Mouse (Mus musculus) liver, adult 2 months (tissue): Measurements from ENCODE around the gene Ccl5. TPM values are rescaled to one million over a fixed set of nuclear protein-coding genes. Genes with fewer than 3 reads are reported as not detected.

Source experiments
- DNase-seq: peaks from one replicate; pipeline ENCODE4 v3.0.0-alpha.2; 2011; ENCODE audit warnings: low read depth, low spot score; ENCODE audit errors: extremely low read depth
- H3K27ac ChIP-seq: fragments of 200-500 bp; replicated peaks from 2 replicates; pipeline ENCODE4 v1.5.1; 2012; ENCODE audit warnings: low read depth, mild to moderate bottlenecking, control low read depth, inconsistent platforms, low read length; ENCODE audit not compliant: insufficient read depth
- H3K27me3 ChIP-seq: fragments of 200-500 bp; 2 replicates; pipeline ENCODE4 v1.6.1; 2012; ENCODE audit warnings: mild to moderate bottlenecking, moderate library complexity, low read length, inconsistent platforms; ENCODE audit not compliant: control insufficient read depth, insufficient read depth
- H3K36me3 ChIP-seq: fragments of 200-500 bp; 2 replicates; pipeline ENCODE4 v1.6.1; 2012; ENCODE audit warnings: low read length, inconsistent platforms; ENCODE audit not compliant: control insufficient read depth, insufficient read depth
- H3K4me1 ChIP-seq: fragments of 200-500 bp; 2 replicates; pipeline ENCODE4 v1.6.1; 2011; ENCODE audit warnings: low read length; ENCODE audit not compliant: control insufficient read depth, insufficient read depth
- H3K4me3 ChIP-seq: fragments of 200-500 bp; 2 replicates; pipeline ENCODE4 v1.5.1; 2011; ENCODE audit warnings: low read depth, mild to moderate bottlenecking, control low read depth, low read length, moderate library complexity; ENCODE audit not compliant: insufficient read depth
- H3K79me2 ChIP-seq: fragments of 200-500 bp; 2 replicates; pipeline ENCODE4 v1.6.1; 2012; ENCODE audit warnings: inconsistent platforms, mild to moderate bottlenecking, low read length, moderate library complexity; ENCODE audit not compliant: control insufficient read depth, insufficient read depth
- H3K9ac ChIP-seq: fragments of 200-500 bp; 2 replicates; pipeline ENCODE4 v1.6.1; 2012; ENCODE audit warnings: low read depth, mild to moderate bottlenecking, control low read depth, inconsistent platforms, low read length
- CTCF ChIP-seq: fragments of 200-500 bp; IDR thresholded peaks from 2 replicates; pipeline ENCODE4 v1.5.1; 2011; ENCODE audit warnings: low read depth, low read length, control low read depth
- POLR2A ChIP-seq: fragments of 200-500 bp; IDR thresholded peaks from 2 replicates; pipeline ENCODE4 v1.6.1; 2011; ENCODE audit warnings: low read length, control low read depth; ENCODE audit not compliant: insufficient read depth; ENCODE audit errors: extremely low read depth
- WGBS: fragments of 180-500 bp; shearing (Covaris S2); methylation state at CpG from one replicate; pipeline ENCODE4 v1.1.7; 2018; 5-methylcytosine and 5-hydroxymethylcytosine counted together
- polyA plus RNA-seq: library from polyadenylated mRNA; depleted of rRNA; stranded (reverse); fragments of >200 nt; gene quantifications from 2 replicates; pipeline ENCODE4 v1.2.3, GENCODE M21; 2012; rRNA removed
- total RNA-seq: library from RNA; depleted of rRNA; stranded (reverse); fragments of >200 nt; gene quantifications from 2 replicates; pipeline ENCODE4 v1.2.3, GENCODE M21; 2014; rRNA removed

Ccl5 gene
- total RNA-seq = 0.37 and 1.1 TPM in 2 replicates
- 7.2 and 13.2 TPM in 2 replicates for polyA plus RNA-seq

DNA sequence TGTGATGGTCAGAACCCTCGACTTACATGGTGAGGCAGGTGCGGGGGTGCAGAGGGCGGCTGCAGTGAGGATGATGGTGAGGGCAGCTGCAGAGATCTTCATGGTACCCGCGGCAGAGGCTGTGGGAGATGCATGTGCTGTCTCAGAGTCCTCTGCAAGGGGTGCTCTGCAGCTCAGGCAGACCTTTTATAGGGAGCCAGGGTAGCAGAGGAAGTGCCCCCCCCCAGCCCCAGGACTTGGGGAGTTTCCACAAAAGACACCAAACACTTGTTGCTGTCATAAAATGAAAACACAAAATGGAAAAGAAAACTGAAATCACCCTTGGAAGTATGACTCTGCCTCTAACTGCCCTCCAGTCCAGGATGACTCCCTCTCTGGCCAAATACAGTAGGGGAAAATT, at the start of gene Ccl5:
TSS of gene Ccl5 (minus strand) at position 159 of the 400 bp plus-strand sequence.
- H3K79me2 ChIP-seq = no peaks in the 10 kb centered on the region
- H3K9ac ChIP-seq = no peak within 1 kb of the TSS; the same call in 1 of the 2 replicates
- no peak within 1 kb of the TSS for H3K27ac ChIP-seq
- H3K4me3 ChIP-seq = no peak within 1 kb of the TSS
- H3K36me3 ChIP-seq = no peaks in the 10 kb centered on the region
- no peak for DNase-seq
- H3K4me1 ChIP-seq = peaks cover 3% of the 10 kb centered on the region; the same call in 1 of the 2 replicates
- WGBS = 91% methylated on average over 5 of the region's 5 CpGs
- TF ChIP-seq CTCF = no peak
- TF ChIP-seq POLR2A = no peak
- H3K27me3 ChIP-seq = no peaks in the 10 kb centered on the region

DNA sequence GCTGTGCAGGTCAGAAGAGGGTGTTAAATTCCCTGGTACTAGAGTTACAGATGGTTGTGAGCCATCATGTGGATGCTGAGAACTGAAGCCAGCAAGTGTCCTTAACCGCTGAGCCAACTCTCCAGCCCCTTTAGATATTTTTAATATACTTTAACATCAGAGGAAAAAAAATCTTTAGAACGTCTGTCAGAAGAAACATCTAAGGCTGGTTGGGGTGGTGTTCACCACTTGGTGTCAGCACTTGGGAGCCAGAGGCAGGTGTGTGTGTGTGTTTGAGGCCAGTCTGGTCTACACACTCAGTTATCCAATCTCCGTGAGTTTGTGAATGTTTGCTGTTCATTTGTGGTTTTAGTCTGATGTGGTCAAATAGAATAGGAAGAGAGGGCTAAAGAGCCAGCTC, 48.7 kb upstream of the Ccl5 start:
- TF ChIP-seq POLR2A (no peak), CTCF (no peak)
- Histone ChIP-seq H3K79me2 (no peaks in the 10 kb centered on the region), H3K4me3 (no peak overlapping the region), H3K27ac (no peak overlapping the region), H3K36me3 (peaks cover 10% of the 10 kb centered on the region; the same call in 1 of the 2 replicates), H3K4me1 (peaks cover 11% of the 10 kb centered on the region), H3K27me3 (no peaks in the 10 kb centered on the region), H3K9ac (no peak overlapping the region)
- no peak for DNase-seq
- WGBS = 40% methylated on average over 3 of the region's 3 CpGs

DNA sequence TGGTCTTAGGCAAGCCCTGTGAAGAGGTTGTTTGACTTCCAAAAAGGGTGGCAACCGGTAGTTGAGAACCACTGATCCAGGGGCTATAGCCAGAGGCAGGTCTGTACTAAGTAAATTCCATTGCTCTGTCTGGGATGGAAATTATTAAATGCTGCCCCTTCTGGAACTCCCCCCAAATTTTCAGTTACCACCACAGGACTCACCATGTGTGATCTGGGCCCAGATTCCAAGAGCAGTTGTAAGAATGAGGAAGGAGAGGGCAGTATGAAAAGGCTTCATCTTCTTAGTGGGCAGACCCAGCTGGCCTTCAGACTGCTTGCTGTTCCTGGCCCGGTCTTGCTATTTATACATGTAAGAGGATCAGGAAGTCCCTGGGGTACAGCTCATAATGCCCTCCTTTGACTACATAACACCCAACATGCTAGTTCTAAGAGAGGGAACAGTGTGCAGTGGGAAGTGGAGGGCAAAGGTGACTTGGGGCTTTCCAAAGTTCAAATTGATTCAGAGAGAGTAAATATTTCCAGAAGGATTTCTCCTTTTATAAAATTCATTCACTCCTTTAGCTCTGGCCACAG, 48.0 kb upstream of the Ccl5 start, which contains the start of gene Ccl9:
TSS of gene Ccl9 (minus strand) at position 451 of the 575 bp plus-strand sequence.
- H3K9ac ChIP-seq = peak within 1 kb of the TSS; percentile 35
- no peaks in the 10 kb centered on the region for H3K79me2 ChIP-seq
- 17% methylated on average over 2 of the region's 2 CpGs for WGBS
- H3K4me3 ChIP-seq = peak within 1 kb of the TSS; percentile 46
- peak; percentile 91 for DNase-seq
- TF ChIP-seq POLR2A (no peak), CTCF (no peak)
- H3K27ac ChIP-seq = peak within 1 kb of the TSS; percentile 85
- H3K36me3 ChIP-seq = peaks cover 10% of the 10 kb centered on the region; the same call in 1 of the 2 replicates
- no peaks in the 10 kb centered on the region for H3K27me3 ChIP-seq
- peaks cover 7% of the 10 kb centered on the region for H3K4me1 ChIP-seq

DNA sequence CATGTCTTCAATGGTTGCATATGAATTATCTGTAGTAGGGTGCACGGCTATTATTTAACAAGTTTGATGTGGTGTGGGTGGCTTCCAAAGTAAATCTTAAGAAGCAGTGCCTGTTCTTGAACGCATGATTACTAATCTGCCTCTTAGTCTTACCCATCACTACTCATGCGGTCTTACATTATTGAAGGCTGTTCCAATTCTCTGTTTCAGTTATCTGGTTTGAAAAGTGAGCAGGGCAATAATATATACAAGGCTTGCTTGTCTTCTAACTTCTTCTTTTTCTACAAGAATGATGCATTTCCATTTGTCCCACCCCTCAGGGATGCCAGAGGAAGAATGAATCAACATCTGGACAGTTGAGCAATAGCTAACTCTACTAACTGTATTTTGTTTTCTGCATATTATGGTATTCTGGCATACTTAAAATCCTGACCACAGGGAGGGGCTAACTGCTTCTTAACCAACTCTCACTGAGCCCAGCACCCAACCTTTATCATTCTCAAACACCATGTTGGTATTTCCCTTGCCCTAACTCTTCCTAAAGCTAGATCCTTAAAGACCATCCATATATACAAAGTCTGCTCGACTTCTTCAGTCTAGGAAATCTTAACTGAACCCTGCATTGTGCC, 46.7 kb upstream of the Ccl5 start:
- DNase-seq = no peak
- no peak for TF ChIP-seq CTCF
- TF ChIP-seq POLR2A = no peak
- Histone ChIP-seq H3K4me1 (peaks cover 7% of the 10 kb centered on the region), H3K4me3 (no peak overlapping the region), H3K79me2 (no peaks in the 10 kb centered on the region), H3K27me3 (no peaks in the 10 kb centered on the region), H3K36me3 (peaks cover 10% of the 10 kb centered on the region; the same call in 1 of the 2 replicates), H3K9ac (no peak overlapping the region), H3K27ac (no peak overlapping the region)
- WGBS = 75% methylated on average over 4 of the region's 4 CpGs

DNA sequence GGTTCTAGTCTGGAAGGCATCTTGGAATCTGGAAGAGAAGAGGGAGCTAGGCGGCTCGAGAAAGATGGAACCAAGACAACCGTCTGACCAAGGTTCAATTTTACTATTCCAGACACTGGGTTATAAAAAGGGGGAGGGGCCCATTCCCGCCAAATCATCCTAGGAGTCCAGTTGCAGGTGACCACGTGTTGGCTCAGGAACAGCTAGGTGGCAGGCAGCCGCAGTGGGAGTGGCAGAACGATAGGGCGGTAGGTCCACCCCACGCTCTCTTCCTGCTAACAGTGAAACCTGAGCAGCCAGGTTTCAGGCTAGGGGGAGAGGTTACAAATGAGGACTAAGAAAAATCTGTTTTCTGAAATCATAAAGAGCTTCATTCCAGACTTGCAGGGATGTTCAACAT, 42.5 kb upstream of the Ccl5 start:
- 74% methylated on average over 9 of the region's 9 CpGs for WGBS
- H3K4me1 ChIP-seq = peaks cover 11% of the 10 kb centered on the region; the same call in 1 of the 2 replicates
- peaks cover 10% of the 10 kb centered on the region; the same call in 1 of the 2 replicates for H3K36me3 ChIP-seq
- TF ChIP-seq CTCF (no peak), POLR2A (no peak)
- H3K79me2 ChIP-seq = no peaks in the 10 kb centered on the region
- no peak overlapping the region for H3K4me3 ChIP-seq
- DNase-seq = no peak
- H3K27ac ChIP-seq = no peak overlapping the region
- no peaks in the 10 kb centered on the region for H3K27me3 ChIP-seq
- H3K9ac ChIP-seq = no peak overlapping the region
